Mouse (Mus musculus): Measurements from ENCODE around the gene Ncaph. TPM values are rescaled to one million over a fixed set of nuclear protein-coding genes. Genes with fewer than 3 reads are reported as not detected.
"Not testable (repeated sequence)": the region's sequence is repeated elsewhere in the genome, so short reads cannot be mapped to it uniquely, and the experiment has no call there.

Gene Ncaph
- 14.5 and 19.8 TPM in 2 replicates for polyA plus RNA-seq (2015; fragmentation: Nextera tagmentation; extraction: Ambion mirVana)

DNA sequence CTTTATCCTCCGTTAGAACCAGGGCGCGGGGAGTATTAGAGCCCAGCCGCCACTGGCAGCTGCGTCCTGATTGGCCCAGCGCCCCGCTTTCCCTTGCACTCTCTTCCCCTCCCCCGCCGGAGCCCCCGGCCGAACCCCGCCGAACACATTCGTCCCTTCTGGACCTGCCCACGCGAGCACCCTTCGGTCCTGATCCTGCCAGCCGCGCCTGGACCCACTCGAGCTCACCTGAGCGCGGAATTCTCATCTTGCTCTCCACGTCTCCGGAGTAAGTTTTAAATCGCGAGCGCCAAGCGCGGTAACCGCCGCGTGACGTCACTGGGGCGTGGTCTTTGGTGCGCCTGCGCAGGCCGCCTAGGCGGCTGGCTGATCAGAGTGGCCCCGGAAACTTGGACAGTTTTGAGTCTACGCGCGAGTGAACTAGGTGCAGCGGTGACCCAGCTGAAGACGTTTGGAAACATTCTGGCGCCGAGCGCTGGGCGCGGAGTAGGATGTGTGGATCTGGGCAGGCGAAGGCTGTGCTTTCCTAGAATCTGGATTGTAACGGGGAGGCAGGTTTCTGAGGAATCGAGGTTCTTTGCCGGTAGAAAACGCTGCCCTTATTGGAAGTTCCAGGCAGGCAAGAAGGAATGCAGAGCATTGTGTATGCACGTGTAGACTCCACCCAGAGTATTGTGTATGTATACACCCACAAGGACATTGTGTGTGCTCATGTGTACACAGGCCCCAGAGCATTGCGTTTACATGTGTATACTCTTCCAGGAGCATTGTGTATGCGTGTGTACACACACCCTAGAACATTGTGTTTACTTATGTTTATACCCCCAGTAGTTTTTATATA is at the start of gene Ncaph:
Gene Ncaph (minus strand): TSS at position 334 of the 841 bp plus-strand sequence.
- WGBS: 1% methylated on average over 57 of the region's 57 CpGs
- no peaks in the 10 kb centered on the region for H3K9me3 ChIP-seq (ENCODE audit: control insufficient read depth, low read length)
- H3K4me3 ChIP-seq (ENCODE audit: low read length): peak within 1 kb of the TSS; percentile 82
- peak within 1 kb of the TSS; percentile 72 for H3K9ac ChIP-seq (ENCODE audit: low read depth, low read length)
- peaks cover 10% of the 10 kb centered on the region for H3K4me1 ChIP-seq (ENCODE audit: control insufficient read depth, insufficient read depth, low read depth, low read length)
- peak within 1 kb of the TSS; percentile 74 for H3K27ac ChIP-seq (ENCODE audit: low read depth, low read length)
- H3K27me3 ChIP-seq (replicated peaks; ENCODE audit: control insufficient read depth, insufficient read depth, low read length): no peaks in the 10 kb centered on the region
- peak; percentile 94 for ATAC-seq
- H3K4me2 ChIP-seq (ENCODE audit: low read length): peak within 1 kb of the TSS; percentile 68
- no peaks in the 10 kb centered on the region for H3K36me3 ChIP-seq (ENCODE audit: control insufficient read depth, insufficient read depth, low read length)

- no peaks in the 10 kb centered on the region for H3K36me3 ChIP-seq (ENCODE audit: control insufficient read depth, insufficient read depth, low read length)
- no peaks in the 10 kb centered on the region; the same call in none of the 2 replicates for H3K27me3 ChIP-seq (replicated peaks; ENCODE audit: control insufficient read depth, insufficient read depth, low read length)
- H3K9ac ChIP-seq (ENCODE audit: low read depth, low read length): peak overlapping the region; percentile 78
- peak overlapping the region; percentile 84 for H3K27ac ChIP-seq (ENCODE audit: low read depth, low read length)
- ATAC-seq: peak; percentile 100
- peak overlapping the region; percentile 74 for H3K4me2 ChIP-seq (ENCODE audit: low read length)
- H3K4me3 ChIP-seq (ENCODE audit: low read length): peak overlapping the region; percentile 59
- no peaks in the 10 kb centered on the region for H3K9me3 ChIP-seq (ENCODE audit: control insufficient read depth, low read length)
- 2% methylated on average over 17 of the region's 17 CpGs for WGBS
- no peaks in the 10 kb centered on the region for H3K4me1 ChIP-seq (ENCODE audit: control insufficient read depth, insufficient read depth, low read depth, low read length)
Measured at GRCm38 (mm10) chr2:127182598-127183381, 49.0 kb upstream of the Ncaph start.

DNA sequence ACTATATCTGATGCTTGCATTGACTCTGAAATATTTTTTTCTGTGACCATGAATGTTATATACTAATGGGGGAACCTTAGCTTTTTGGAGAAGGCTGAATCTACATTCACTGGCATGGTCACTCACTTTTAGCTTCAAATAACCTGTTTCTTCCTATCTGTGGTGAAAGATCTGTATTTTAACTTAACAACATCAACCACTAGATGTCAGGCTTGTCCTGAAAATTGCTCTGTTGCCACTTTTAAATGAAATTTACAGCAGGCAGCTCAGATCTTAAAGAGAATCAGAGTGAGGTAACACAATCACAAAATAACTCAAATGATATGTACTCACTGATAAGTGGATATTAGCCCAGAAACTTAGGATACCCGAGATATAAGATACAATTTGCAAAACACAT is 32.5 kb upstream of the Ncaph start:
- not testable (repeated sequence) for ATAC-seq; H3K4me2 ChIP-seq (ENCODE audit: low read length); H3K27me3 ChIP-seq (replicated peaks; ENCODE audit: control insufficient read depth, insufficient read depth, low read length); H3K9ac ChIP-seq (ENCODE audit: low read depth, low read length); H3K9me3 ChIP-seq (ENCODE audit: control insufficient read depth, low read length); H3K4me3 ChIP-seq (ENCODE audit: low read length); H3K36me3 ChIP-seq (ENCODE audit: control insufficient read depth, insufficient read depth, low read length); H3K4me1 ChIP-seq (ENCODE audit: control insufficient read depth, insufficient read depth, low read depth, low read length); H3K27ac ChIP-seq (ENCODE audit: low read depth, low read length)
- 9% methylated on average over 1 of the region's 1 CpGs for WGBS

GRCm38 (mm10) chr2:127165675-127166074 is 31.9 kb upstream of the Ncaph start:
- Histone ChIP-seq H3K4me1 (ENCODE audit: control insufficient read depth, insufficient read depth, low read depth, low read length) (no peaks in the 10 kb centered on the region), H3K4me2 (ENCODE audit: low read length) (no peak overlapping the region), H3K36me3 (ENCODE audit: control insufficient read depth, insufficient read depth, low read length) (no peaks in the 10 kb centered on the region), H3K27ac (ENCODE audit: low read depth, low read length) (no peak overlapping the region), H3K9me3 (ENCODE audit: control insufficient read depth, low read length) (no peaks in the 10 kb centered on the region), H3K27me3 (replicated peaks; ENCODE audit: control insufficient read depth, insufficient read depth, low read length) (no peaks in the 10 kb centered on the region), H3K9ac (ENCODE audit: low read depth, low read length) (no peak overlapping the region), H3K4me3 (ENCODE audit: low read length) (no peak overlapping the region)
- no peak for ATAC-seq
- 61% methylated on average over 4 of the region's 4 CpGs for WGBS

GRCm38 (mm10) chr2:127145699-127146098 is 11.9 kb upstream of the Ncaph start:
- no peak for ATAC-seq
- Histone ChIP-seq H3K27ac (ENCODE audit: low read depth, low read length) (no peak overlapping the region), H3K4me3 (ENCODE audit: low read length) (no peak overlapping the region)

DNA sequence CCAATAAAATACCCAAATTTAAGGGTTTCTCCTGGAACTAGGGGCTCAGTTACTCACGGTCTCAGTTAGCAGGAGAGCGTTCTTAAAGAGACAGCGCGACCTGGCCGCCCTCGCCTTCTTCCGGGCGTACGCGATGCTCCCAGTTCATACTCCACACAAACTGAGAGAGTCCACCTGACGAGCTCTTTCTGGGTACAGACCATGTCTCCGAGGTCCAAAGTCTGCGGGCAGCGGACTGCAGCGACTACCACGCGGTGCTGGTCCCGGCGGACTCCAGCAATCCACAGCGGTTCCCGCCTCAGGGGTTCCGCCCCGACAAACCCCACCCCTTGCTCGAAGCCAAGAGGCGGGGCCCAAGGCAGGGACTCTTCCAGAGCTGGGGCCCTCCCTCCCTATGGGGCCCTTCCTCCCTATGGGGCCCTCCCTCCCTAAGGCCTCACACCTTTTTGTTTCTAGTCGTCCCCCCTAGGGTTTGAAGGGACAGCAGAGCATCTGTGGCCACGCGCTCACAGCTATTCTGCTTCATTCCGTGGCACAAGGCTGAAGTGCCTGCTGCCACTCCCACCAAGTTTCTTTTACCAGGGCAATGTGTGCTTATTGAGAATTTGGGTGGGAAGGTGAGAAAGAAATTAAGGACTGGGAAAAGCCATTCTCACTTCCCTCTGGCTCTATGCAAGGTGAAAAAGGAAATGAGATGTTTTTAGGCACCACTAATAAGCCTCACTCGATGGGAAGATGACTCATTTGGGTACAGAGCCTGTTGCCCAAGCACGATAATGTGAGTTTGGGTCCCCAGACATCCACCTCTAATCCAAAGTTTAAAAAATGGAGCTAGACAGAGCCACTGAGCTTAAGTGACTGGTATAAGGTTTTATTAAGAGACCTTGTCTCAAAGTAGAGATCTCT is 9.7 kb upstream of the Ncaph start, which contains the start of gene Itpripl1:
Gene Itpripl1 (minus strand): TSS at position 285 of the 906 bp plus-strand sequence.
- 4% methylated on average over 31 of the region's 31 CpGs for WGBS
- no peaks in the 10 kb centered on the region for H3K36me3 ChIP-seq (ENCODE audit: control insufficient read depth, insufficient read depth, low read length)
- H3K27me3 ChIP-seq (replicated peaks; ENCODE audit: control insufficient read depth, insufficient read depth, low read length): no peaks in the 10 kb centered on the region
- H3K4me3 ChIP-seq (ENCODE audit: low read length): peak within 1 kb of the TSS; percentile 55
- ATAC-seq: peak; percentile 90
- peak within 1 kb of the TSS; percentile 81 for H3K4me2 ChIP-seq (ENCODE audit: low read length)
- no peaks in the 10 kb centered on the region for H3K9me3 ChIP-seq (ENCODE audit: control insufficient read depth, low read length)
- H3K4me1 ChIP-seq (ENCODE audit: control insufficient read depth, insufficient read depth, low read depth, low read length): peaks cover 4% of the 10 kb centered on the region
- peak within 1 kb of the TSS; percentile 74 for H3K9ac ChIP-seq (ENCODE audit: low read depth, low read length)
- no peak within 1 kb of the TSS for H3K27ac ChIP-seq (ENCODE audit: low read depth, low read length)

More at GRCm38 (mm10) chr2:127145699-127146098, 11.9 kb upstream of the Ncaph start:
- WGBS: 92% methylated on average over 3 of the region's 3 CpGs
- Histone ChIP-seq H3K4me2 (ENCODE audit: low read length) (no peak overlapping the region), H3K27me3 (replicated peaks; ENCODE audit: control insufficient read depth, insufficient read depth, low read length) (no peaks in the 10 kb centered on the region), H3K4me1 (ENCODE audit: control insufficient read depth, insufficient read depth, low read depth, low read length) (peaks cover 4% of the 10 kb centered on the region), H3K9me3 (ENCODE audit: control insufficient read depth, low read length) (no peaks in the 10 kb centered on the region), H3K9ac (ENCODE audit: low read depth, low read length) (no peak overlapping the region), H3K36me3 (ENCODE audit: control insufficient read depth, insufficient read depth, low read length) (no peaks in the 10 kb centered on the region)

DNA sequence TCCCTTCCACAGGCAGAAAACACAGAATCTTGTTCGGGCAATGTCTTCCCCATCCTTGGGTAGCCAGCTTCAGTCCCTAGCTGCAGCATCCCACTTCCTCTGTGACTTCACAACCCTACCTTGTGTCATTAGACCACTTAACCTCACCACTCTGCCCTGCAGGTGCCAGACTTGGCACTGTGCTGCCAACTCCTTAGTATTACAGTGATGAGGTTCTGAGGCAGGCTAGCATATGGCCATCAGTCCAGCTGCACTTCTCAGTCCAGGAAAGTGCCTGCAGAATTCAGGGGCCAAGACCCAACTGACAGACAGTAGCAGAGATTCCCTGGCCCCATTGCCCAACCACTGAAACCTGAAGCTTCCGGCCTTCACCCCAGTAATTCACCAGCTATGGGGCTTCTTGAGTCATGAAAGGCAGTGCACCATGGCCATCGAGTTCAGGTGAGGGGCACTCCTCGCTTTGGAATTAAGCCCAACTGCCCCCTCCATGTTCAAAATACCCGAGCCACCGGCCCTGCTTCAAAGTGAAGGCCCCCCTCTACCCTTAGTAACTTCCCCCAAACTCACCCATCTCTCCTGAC is 8.9 kb upstream of the Ncaph start:
- ATAC-seq: no peak; the same call in 1 of the 2 replicates
- peak overlapping the region; percentile 74 for H3K9ac ChIP-seq (ENCODE audit: low read depth, low read length)
- WGBS: 10% methylated on average over 6 of the region's 6 CpGs
- no peaks in the 10 kb centered on the region for H3K36me3 ChIP-seq (ENCODE audit: control insufficient read depth, insufficient read depth, low read length)
- no peaks in the 10 kb centered on the region for H3K9me3 ChIP-seq (ENCODE audit: control insufficient read depth, low read length)
- no peaks in the 10 kb centered on the region for H3K27me3 ChIP-seq (replicated peaks; ENCODE audit: control insufficient read depth, insufficient read depth, low read length)
- peak overlapping the region; percentile 55 for H3K4me3 ChIP-seq (ENCODE audit: low read length)
- H3K4me1 ChIP-seq (ENCODE audit: control insufficient read depth, insufficient read depth, low read depth, low read length): peaks cover 4% of the 10 kb centered on the region
- H3K27ac ChIP-seq (ENCODE audit: low read depth, low read length): no peak overlapping the region
- H3K4me2 ChIP-seq (ENCODE audit: low read length): peak overlapping the region; percentile 81

GRCm38 (mm10) chr2:127142031-127142430 is 8.3 kb upstream of the Ncaph start:
- Histone ChIP-seq H3K4me1 (ENCODE audit: control insufficient read depth, insufficient read depth, low read depth, low read length) (peaks cover 4% of the 10 kb centered on the region), H3K27ac (ENCODE audit: low read depth, low read length) (no peak overlapping the region), H3K4me2 (ENCODE audit: low read length) (peak overlapping the region; percentile 81), H3K36me3 (ENCODE audit: control insufficient read depth, insufficient read depth, low read length) (no peaks in the 10 kb centered on the region), H3K9me3 (ENCODE audit: control insufficient read depth, low read length) (no peaks in the 10 kb centered on the region), H3K27me3 (replicated peaks; ENCODE audit: control insufficient read depth, insufficient read depth, low read length) (no peaks in the 10 kb centered on the region), H3K9ac (ENCODE audit: low read depth, low read length) (no peak overlapping the region), H3K4me3 (ENCODE audit: low read length) (no peak overlapping the region)
- no peak for ATAC-seq
- WGBS: 80% methylated on average over 10 of the region's 10 CpGs
